Mouse (Mus musculus): ENCODE results near the gene Aifm3. TPM values are rescaled to one million over a fixed set of nuclear protein-coding genes. Genes with fewer than 3 reads are reported as not detected.

Aifm3 gene
- polyA plus RNA-seq, 1 experiment, result 2.5 TPM

- TF ChIP-seq POLR2A (IDR thresholded peaks at IDR 0.05; ENCODE audit: borderline replicate concordance, extremely low read depth, low read depth, low read length), result no peak
- peak; percentile 68 for TF ChIP-seq CTCF (IDR thresholded peaks at IDR 0.05; ENCODE audit: insufficient read depth, low read length)
- Histone ChIP-seq H3K4me3 (replicated peaks; ENCODE audit: extremely low read depth, low read depth, low read length) (no peak overlapping the region), H3K4me1 (ENCODE audit: control insufficient read depth, insufficient read depth, low read length) (peaks cover 11% of the 10 kb centered on the region; the same call in 1 of the 2 replicates)
- no peak for DNase-seq
Observed at GRCm38 (mm10) chr16:17474091-17474490, 15.3 kb upstream of the Aifm3 start.

GRCm38 (mm10) chr16:17474761-17475160 is 14.7 kb upstream of the Aifm3 start:
- no peak overlapping the region for H3K4me3 ChIP-seq (replicated peaks; ENCODE audit: extremely low read depth, low read depth, low read length)
- TF ChIP-seq POLR2A (IDR thresholded peaks at IDR 0.05; ENCODE audit: borderline replicate concordance, extremely low read depth, low read depth, low read length), result no peak
- TF ChIP-seq CTCF (IDR thresholded peaks at IDR 0.05; ENCODE audit: insufficient read depth, low read length), result no peak
- no peak for DNase-seq
- 75% methylated on average over 2 of the region's 2 CpGs for WGBS
- peaks cover 11% of the 10 kb centered on the region; the same call in 1 of the 2 replicates for H3K4me1 ChIP-seq (ENCODE audit: control insufficient read depth, insufficient read depth, low read length)

- no peak overlapping the region for H3K4me3 ChIP-seq (replicated peaks; ENCODE audit: extremely low read depth, low read depth, low read length)
- DNase-seq, result no peak
- TF ChIP-seq POLR2A (IDR thresholded peaks at IDR 0.05; ENCODE audit: borderline replicate concordance, extremely low read depth, low read depth, low read length) (no peak), CTCF (IDR thresholded peaks at IDR 0.05; ENCODE audit: insufficient read depth, low read length) (no peak)
- H3K4me1 ChIP-seq (ENCODE audit: control insufficient read depth, insufficient read depth, low read length), result peaks cover 11% of the 10 kb centered on the region; the same call in 1 of the 2 replicates
- 87% methylated on average over 4 of the region's 4 CpGs for WGBS
Observed at GRCm38 (mm10) chr16:17475326-17475725, 14.1 kb upstream of the Aifm3 start.

GRCm38 (mm10) chr16:17478331-17478943 is 11.0 kb upstream of the Aifm3 start:
- H3K4me3 ChIP-seq (replicated peaks; ENCODE audit: extremely low read depth, low read depth, low read length), result no peak overlapping the region
- H3K4me1 ChIP-seq (ENCODE audit: control insufficient read depth, insufficient read depth, low read length), result peaks cover 9% of the 10 kb centered on the region; the same call in 1 of the 2 replicates
- DNase-seq, result no peak
- TF ChIP-seq CTCF (IDR thresholded peaks at IDR 0.05; ENCODE audit: insufficient read depth, low read length) (no peak), POLR2A (IDR thresholded peaks at IDR 0.05; ENCODE audit: borderline replicate concordance, extremely low read depth, low read depth, low read length) (no peak)
- WGBS, result 45% methylated on average over 4 of the region's 4 CpGs

GRCm38 (mm10) chr16:17481465-17481864 is 7.9 kb upstream of the Aifm3 start:
- Histone ChIP-seq H3K4me3 (replicated peaks; ENCODE audit: extremely low read depth, low read depth, low read length) (no peak overlapping the region), H3K4me1 (ENCODE audit: control insufficient read depth, insufficient read depth, low read length) (peaks cover 9% of the 10 kb centered on the region; the same call in 1 of the 2 replicates)
- TF ChIP-seq POLR2A (IDR thresholded peaks at IDR 0.05; ENCODE audit: borderline replicate concordance, extremely low read depth, low read depth, low read length), result no peak
- 75% methylated on average over 2 of the region's 2 CpGs for WGBS
- no peak for DNase-seq

- WGBS, result 14% methylated on average over 3 of the region's 3 CpGs
- TF ChIP-seq POLR2A (IDR thresholded peaks at IDR 0.05; ENCODE audit: borderline replicate concordance, extremely low read depth, low read depth, low read length) (no peak), CTCF (IDR thresholded peaks at IDR 0.05; ENCODE audit: insufficient read depth, low read length) (no peak)
- H3K4me3 ChIP-seq (replicated peaks; ENCODE audit: extremely low read depth, low read depth, low read length), result no peak overlapping the region
- DNase-seq, result no peak
- H3K4me1 ChIP-seq (ENCODE audit: control insufficient read depth, insufficient read depth, low read length), result no peaks in the 10 kb centered on the region
Observed at GRCm38 (mm10) chr16:17486505-17486904, 2.9 kb upstream of the Aifm3 start.

- WGBS, result 51% methylated on average over 14 of the region's 14 CpGs
- no peak for DNase-seq
- H3K4me1 ChIP-seq (ENCODE audit: control insufficient read depth, insufficient read depth, low read length), result no peaks in the 10 kb centered on the region
- no peak for TF ChIP-seq POLR2A (IDR thresholded peaks at IDR 0.05; ENCODE audit: borderline replicate concordance, extremely low read depth, low read depth, low read length)
- no peak for TF ChIP-seq CTCF (IDR thresholded peaks at IDR 0.05; ENCODE audit: insufficient read depth, low read length)
- no peak overlapping the region for H3K4me3 ChIP-seq (replicated peaks; ENCODE audit: extremely low read depth, low read depth, low read length)
Observed at GRCm38 (mm10) chr16:17488478-17489468, 638 bp upstream of the Aifm3 start.

- H3K4me1 ChIP-seq (ENCODE audit: control insufficient read depth, insufficient read depth, low read length), result no peaks in the 10 kb centered on the region
- WGBS, result 83% methylated on average over 5 of the region's 5 CpGs
- no peak for DNase-seq
- no peak for TF ChIP-seq CTCF (IDR thresholded peaks at IDR 0.05; ENCODE audit: insufficient read depth, low read length)
- no peak for TF ChIP-seq POLR2A (IDR thresholded peaks at IDR 0.05; ENCODE audit: borderline replicate concordance, extremely low read depth, low read depth, low read length)
- no peak overlapping the region for H3K4me3 ChIP-seq (replicated peaks; ENCODE audit: extremely low read depth, low read depth, low read length)
Observed at GRCm38 (mm10) chr16:17491154-17491553, 1.7 kb downstream of the Aifm3 start.

- no peak for DNase-seq
- Histone ChIP-seq H3K4me3 (replicated peaks; ENCODE audit: extremely low read depth, low read depth, low read length) (no peak overlapping the region), H3K4me1 (ENCODE audit: control insufficient read depth, insufficient read depth, low read length) (no peaks in the 10 kb centered on the region)
- 56% methylated on average over 5 of the region's 5 CpGs for WGBS
- TF ChIP-seq CTCF (IDR thresholded peaks at IDR 0.05; ENCODE audit: insufficient read depth, low read length), result no peak
- TF ChIP-seq POLR2A (IDR thresholded peaks at IDR 0.05; ENCODE audit: borderline replicate concordance, extremely low read depth, low read depth, low read length), result no peak
Observed at GRCm38 (mm10) chr16:17491896-17492561, 2.6 kb downstream of the Aifm3 start.

Data from lung, adult 2 months (tissue).